Mouse (Mus musculus) thymus, adult 2 months (tissue): ENCODE measurements around the gene Pla2g12b.

Experiments used
- CTCF ChIP-seq: fragments of 200-500 bp; IDR thresholded peaks from 2 replicates; pipeline ENCODE4 v1.5.1; 2012; ENCODE audit warnings: mild to moderate bottlenecking, control low read depth, low read length, moderate library complexity, borderline replicate concordance; ENCODE audit not compliant: control insufficient read depth, poor library complexity, insufficient read depth; ENCODE audit errors: extremely low read depth
- POLR2A ChIP-seq: fragments of 200-500 bp; IDR thresholded peaks from 2 replicates; pipeline ENCODE4 v1.6.1; 2012; ENCODE audit warnings: mild to moderate bottlenecking, low read length, control low read depth, moderate library complexity; ENCODE audit not compliant: control insufficient read depth, poor library complexity, insufficient read depth; ENCODE audit errors: extremely low read depth

DNA sequence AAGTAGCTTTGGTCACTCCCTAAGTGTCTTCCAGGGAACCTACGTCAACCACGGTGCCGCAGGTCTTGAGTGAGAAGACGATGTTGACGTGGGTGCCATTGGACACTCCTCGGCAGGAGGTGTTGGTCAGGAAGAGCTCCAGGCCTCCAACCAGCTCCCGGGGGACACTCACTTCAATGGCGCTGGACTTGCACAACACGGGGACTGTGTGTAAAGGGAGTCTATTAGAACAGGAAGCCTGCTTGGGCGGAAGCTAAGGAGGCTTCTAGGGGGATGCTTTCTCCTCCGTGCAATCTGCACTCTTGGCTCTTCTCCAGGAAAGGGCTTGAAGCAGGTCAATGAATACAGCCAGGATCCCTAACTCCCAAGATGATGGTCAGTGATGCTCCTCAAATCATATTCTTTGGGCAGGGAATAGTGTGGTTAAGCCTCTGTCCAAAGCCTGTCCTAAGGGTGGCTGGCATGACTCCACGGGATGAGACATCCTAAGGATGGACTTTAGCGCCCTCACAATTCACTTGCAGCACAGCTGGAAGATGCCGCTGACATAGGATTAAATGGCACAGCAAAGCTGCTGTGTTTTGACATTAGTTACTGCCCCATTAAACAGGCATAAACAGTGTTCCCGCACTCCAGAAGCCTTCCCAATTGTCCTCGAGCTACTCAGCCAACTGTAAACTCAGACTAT lies 26.1 kb downstream of the Pla2g12b start:
- TF ChIP-seq POLR2A (no peak), CTCF (no peak)
